Mouse (Mus musculus) heart, adult 2 months (tissue): ENCODE results near the gene Thap12.

Experiments used
- CTCF ChIP-seq: fragments of 200-600 bp; IDR thresholded peaks from 2 replicates; pipeline ENCODE4 v1.8.1; 2022; ENCODE audit warnings: antibody characterized with exemption, mild to moderate bottlenecking, moderate library complexity
- EP300 ChIP-seq: fragments of 200-500 bp; IDR thresholded peaks from 2 replicates; pipeline ENCODE4 v1.6.1; 2011; ENCODE audit warnings: low read depth, low read length, control low read depth; ENCODE audit not compliant: insufficient read depth
- POLR2A ChIP-seq: fragments of 200-500 bp; IDR thresholded peaks from 2 replicates; pipeline ENCODE4 v1.6.1; 2011; ENCODE audit warnings: mild to moderate bottlenecking, low read depth, low read length, control low read depth; ENCODE audit not compliant: insufficient read depth

DNA sequence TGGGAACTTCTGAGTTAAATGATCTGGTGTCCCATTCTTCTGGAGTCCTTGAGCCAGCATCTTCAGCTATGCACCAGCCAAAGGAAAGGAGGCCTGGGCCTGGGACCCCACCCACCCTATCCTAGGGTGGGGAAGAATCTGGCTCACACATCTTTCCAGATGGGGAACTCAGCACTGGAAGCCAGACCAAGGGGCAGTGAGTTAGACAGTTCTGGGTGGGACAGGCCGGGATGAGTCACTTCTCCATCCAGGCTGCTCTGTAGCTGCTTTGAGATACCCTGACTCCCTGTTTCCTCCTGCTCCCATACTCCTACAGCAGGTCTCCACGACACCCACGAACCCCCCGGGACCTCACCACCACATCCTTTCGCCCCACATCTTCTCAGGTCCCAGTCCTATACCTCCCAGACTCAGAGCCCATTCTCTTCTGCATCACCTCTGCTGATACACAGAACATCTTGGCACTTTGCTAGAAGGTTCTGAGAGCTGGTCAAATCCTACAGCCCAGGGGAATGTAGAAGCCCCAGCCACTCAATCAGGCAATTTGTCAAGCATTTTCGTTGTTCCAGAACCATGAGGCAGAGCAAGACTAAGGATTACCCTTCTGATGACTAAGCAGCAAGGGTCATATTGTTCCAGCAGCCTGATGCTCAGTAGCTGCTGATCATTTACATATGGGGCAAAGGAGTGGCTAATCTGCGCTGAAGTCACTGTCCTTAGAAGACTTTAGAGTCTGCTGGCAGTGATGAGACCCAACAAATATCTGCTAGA, 34.1 kb downstream of the Thap12 start:
- TF ChIP-seq POLR2A (no peak), EP300 (no peak), CTCF (no peak)
